Mouse (Mus musculus) midbrain, embryonic 11.5 days (tissue): ENCODE measurements around the gene Ptprf. TPM values are rescaled to one million over a fixed set of nuclear protein-coding genes. Genes with fewer than 3 reads are reported as not detected.
A peak's percentile ranks its signal among the peaks of the same experiment; 100 is the strongest.

ENCODE experiments used
- ATAC-seq: fragments of 200-750 bp; cut with Nextera tagmentation; 2 replicates; pipeline ENCODE4 v1.8.0; 2017; ENCODE audit warnings: moderate TSS enrichment, moderate library complexity; ENCODE audit not compliant: low FRiP score
- DNase-seq: peaks from one replicate; pipeline ENCODE4 v3.0.0; 2015; ENCODE audit warnings: low spot score; ENCODE audit errors: missing footprints
- H3K27ac ChIP-seq: fragments of 300-500 bp; sonication (generic); 2 replicates; pipeline ENCODE4 v1.5.1; 2014; ENCODE audit warnings: low read depth, low read length
- H3K27me3 ChIP-seq: fragments of 300-500 bp; sonication (generic); 2 replicates; pipeline ENCODE4 v1.6.1; 2014; ENCODE audit warnings: mild to moderate bottlenecking, low read length, moderate library complexity, mixed read lengths; ENCODE audit not compliant: control insufficient read depth, insufficient read depth
- H3K36me3 ChIP-seq: fragments of 300-500 bp; sonication (generic); 2 replicates; pipeline ENCODE4 v1.6.1; 2014; ENCODE audit warnings: mild to moderate bottlenecking, low read length, moderate library complexity, mixed read lengths; ENCODE audit not compliant: control insufficient read depth, insufficient read depth
- H3K4me1 ChIP-seq: fragments of 300-500 bp; sonication (generic); 2 replicates; pipeline ENCODE4 v1.6.1; 2014; ENCODE audit warnings: low read length; ENCODE audit not compliant: control insufficient read depth, insufficient read depth
- H3K4me2 ChIP-seq: fragments of 300-500 bp; sonication (generic); 2 replicates; pipeline ENCODE4 v1.6.1; 2014; ENCODE audit warnings: mild to moderate bottlenecking, moderate library complexity
- H3K4me3 ChIP-seq: fragments of 300-500 bp; sonication (generic); 2 replicates; pipeline ENCODE4 v1.5.1; 2014; ENCODE audit warnings: low read depth, low read length
- H3K9ac ChIP-seq: fragments of 300-500 bp; sonication (generic); 2 replicates; pipeline ENCODE4 v1.6.1; 2014; ENCODE audit warnings: low read length
- H3K9me3 ChIP-seq: fragments of 300-500 bp; sonication (generic); 2 replicates; pipeline ENCODE4 v1.6.1; 2016; ENCODE audit warnings: low read length; ENCODE audit not compliant: control insufficient read depth
- WGBS: fragments of 180-500 bp; shearing (Covaris S2); extraction: QIAGEN DNeasy Blood & Tissue Kit; methylation state at CpG from one replicate; pipeline ENCODE4 v1.1.7; 2014; 5-methylcytosine and 5-hydroxymethylcytosine counted together
- polyA plus RNA-seq: library from polyadenylated mRNA; unstranded; fragments of >200 nt; fragmentation: Nextera tagmentation; extraction: Ambion mirVana; gene quantifications from 2 replicates; pipeline ENCODE4 v1.2.1, GENCODE M21; 2014

The Ptprf gene
- polyA plus RNA-seq, 1 experiment from 2014 or later: 63.5 TPM

- Histone ChIP-seq H3K27ac (no peak overlapping the region), H3K9me3 (no peaks in the 10 kb centered on the region), H3K4me2 (no peak overlapping the region), H3K4me3 (no peak overlapping the region), H3K9ac (no peak overlapping the region), H3K27me3 (no peaks in the 10 kb centered on the region), H3K36me3 (peaks cover 28% of the 10 kb centered on the region), H3K4me1 (no peaks in the 10 kb centered on the region)
- 60% methylated on average over 9 of the region's 9 CpGs for WGBS
- DNase-seq (no peak), ATAC-seq (no peak)
Observed at GRCm38 (mm10) chr4:118236871-118237270, 54.3 kb downstream of the Ptprf start.

- no peaks in the 10 kb centered on the region for H3K9me3 ChIP-seq
- WGBS: 76% methylated on average over 11 of the region's 11 CpGs
- peaks cover 35% of the 10 kb centered on the region for H3K36me3 ChIP-seq
- DNase-seq: no peak
- no peaks in the 10 kb centered on the region for H3K4me1 ChIP-seq
- H3K27me3 ChIP-seq: no peaks in the 10 kb centered on the region
- no peak overlapping the region for H3K4me3 ChIP-seq
- H3K4me2 ChIP-seq: no peak overlapping the region
- ATAC-seq: no peak; the same call in 1 of the 2 replicates
- no peak overlapping the region for H3K9ac ChIP-seq
- no peak overlapping the region for H3K27ac ChIP-seq
Observed at GRCm38 (mm10) chr4:118234711-118235388, 56.4 kb downstream of the Ptprf start.

- ATAC-seq (no peak), DNase-seq (no peak)
- Histone ChIP-seq H3K4me1 (no peaks in the 10 kb centered on the region), H3K27ac (no peak overlapping the region), H3K27me3 (no peaks in the 10 kb centered on the region), H3K9me3 (no peaks in the 10 kb centered on the region), H3K9ac (no peak overlapping the region), H3K4me3 (no peak overlapping the region), H3K4me2 (no peak overlapping the region), H3K36me3 (peaks cover 35% of the 10 kb centered on the region)
- WGBS: 92% methylated on average over 2 of the region's 2 CpGs
Observed at GRCm38 (mm10) chr4:118233886-118234285, 57.3 kb downstream of the Ptprf start.

GRCm38 (mm10) chr4:118231861-118232260 lies 59.3 kb downstream of the Ptprf start:
- Histone ChIP-seq H3K9me3 (no peaks in the 10 kb centered on the region), H3K27me3 (no peaks in the 10 kb centered on the region), H3K4me2 (no peak overlapping the region), H3K4me3 (no peak overlapping the region), H3K9ac (no peak overlapping the region), H3K36me3 (peaks cover 32% of the 10 kb centered on the region), H3K27ac (no peak overlapping the region), H3K4me1 (no peaks in the 10 kb centered on the region)
- WGBS: 90% methylated on average over 6 of the region's 6 CpGs
- ATAC-seq (no peak), DNase-seq (no peak)

- Histone ChIP-seq H3K36me3 (peaks cover 23% of the 10 kb centered on the region), H3K4me1 (no peaks in the 10 kb centered on the region), H3K27me3 (no peaks in the 10 kb centered on the region), H3K9ac (no peak overlapping the region), H3K4me3 (no peak overlapping the region), H3K27ac (no peak overlapping the region), H3K9me3 (no peaks in the 10 kb centered on the region), H3K4me2 (no peak overlapping the region)
- DNase-seq (no peak), ATAC-seq (0 out of 2 replicates have a peak, but pooled peaks have one; percentile 38)
- 71% methylated on average over 6 of the region's 6 CpGs for WGBS
Observed at GRCm38 (mm10) chr4:118229035-118229770, 62.0 kb downstream of the Ptprf start.

GRCm38 (mm10) chr4:118227398-118227797 lies 63.8 kb downstream of the Ptprf start:
- Histone ChIP-seq H3K36me3 (peaks cover 37% of the 10 kb centered on the region), H3K9me3 (no peaks in the 10 kb centered on the region)

GRCm38 (mm10) chr4:118221261-118221660 lies 69.9 kb downstream of the Ptprf start:
- Histone ChIP-seq H3K27ac (no peak overlapping the region), H3K9ac (no peak overlapping the region), H3K27me3 (no peaks in the 10 kb centered on the region), H3K4me3 (no peak overlapping the region), H3K36me3 (peaks cover 47% of the 10 kb centered on the region), H3K9me3 (no peaks in the 10 kb centered on the region), H3K4me1 (no peaks in the 10 kb centered on the region), H3K4me2 (no peak overlapping the region)
- 83% methylated on average over 7 of the region's 7 CpGs for WGBS
- no peak for ATAC-seq
- DNase-seq: no peak

More at GRCm38 (mm10) chr4:118227398-118227797, 63.8 kb downstream of the Ptprf start:
- DNase-seq: no peak
- no peak overlapping the region for H3K9ac ChIP-seq
- no peak for ATAC-seq
- 78% methylated on average over 12 of the region's 12 CpGs for WGBS
- H3K4me2 ChIP-seq: no peak overlapping the region
- no peaks in the 10 kb centered on the region for H3K4me1 ChIP-seq
- no peaks in the 10 kb centered on the region for H3K27me3 ChIP-seq
- no peak overlapping the region for H3K27ac ChIP-seq
- no peak overlapping the region for H3K4me3 ChIP-seq

- 92% methylated on average over 9 of the region's 9 CpGs for WGBS
Observed at GRCm38 (mm10) chr4:118220756-118221155, 70.4 kb downstream of the Ptprf start.

GRCm38 (mm10) chr4:118219487-118219886 lies 71.7 kb downstream of the Ptprf start:
- no peak for ATAC-seq
- H3K4me1 ChIP-seq: no peaks in the 10 kb centered on the region
- WGBS: 91% methylated on average over 6 of the region's 6 CpGs
- H3K36me3 ChIP-seq: peaks cover 39% of the 10 kb centered on the region
- H3K4me2 ChIP-seq: no peak overlapping the region
- no peak overlapping the region for H3K9ac ChIP-seq
- H3K27ac ChIP-seq: no peak overlapping the region
- no peaks in the 10 kb centered on the region for H3K9me3 ChIP-seq
- H3K4me3 ChIP-seq: no peak overlapping the region
- no peak for DNase-seq
- no peaks in the 10 kb centered on the region for H3K27me3 ChIP-seq

More at GRCm38 (mm10) chr4:118220756-118221155, 70.4 kb downstream of the Ptprf start:
- H3K27me3 ChIP-seq: no peaks in the 10 kb centered on the region
- H3K27ac ChIP-seq: no peak overlapping the region
- H3K36me3 ChIP-seq: peaks cover 42% of the 10 kb centered on the region
- H3K4me2 ChIP-seq: no peak overlapping the region
- DNase-seq (no peak), ATAC-seq (no peak)
- H3K4me3 ChIP-seq: no peak overlapping the region
- no peak overlapping the region for H3K9ac ChIP-seq
- no peaks in the 10 kb centered on the region for H3K9me3 ChIP-seq
- H3K4me1 ChIP-seq: no peaks in the 10 kb centered on the region
